Mouse (Mus musculus) limb, embryonic 15.5 days (tissue): ENCODE results near the gene Cd7. TPM values are rescaled to one million over a fixed set of nuclear protein-coding genes. Genes with fewer than 3 reads are reported as not detected.
"Not testable (repeated sequence)": the region's sequence is repeated elsewhere in the genome, so short reads cannot be mapped to it uniquely, and the experiment has no call there.

Source experiments
- ATAC-seq: fragments of 200-750 bp; cut with Nextera tagmentation; 2 replicates; pipeline ENCODE4 v1.8.0; 2017; ENCODE audit warnings: low read depth, moderate TSS enrichment; ENCODE audit not compliant: insufficient number of reproducible peaks, low FRiP score, low TSS enrichment
- H3K27ac ChIP-seq: fragments of 300-500 bp; sonication (generic); 2 replicates; pipeline ENCODE4 v1.5.1; 2015; ENCODE audit warnings: moderate library complexity, mild to moderate bottlenecking, inconsistent platforms
- H3K27me3 ChIP-seq: fragments of 300-500 bp; sonication (generic); 2 replicates; pipeline ENCODE4 v1.6.1; 2015; ENCODE audit warnings: inconsistent platforms
- H3K36me3 ChIP-seq: fragments of 300-500 bp; sonication (generic); 2 replicates; pipeline ENCODE4 v1.6.1; 2015; ENCODE audit warnings: inconsistent platforms
- H3K4me1 ChIP-seq: fragments of 300-500 bp; sonication (generic); 2 replicates; pipeline ENCODE4 v1.6.1; 2015; ENCODE audit warnings: inconsistent platforms
- H3K4me2 ChIP-seq: fragments of 300-500 bp; sonication (generic); 2 replicates; pipeline ENCODE4 v1.6.1; 2015; ENCODE audit warnings: mild to moderate bottlenecking, inconsistent platforms
- H3K4me3 ChIP-seq: fragments of 300-500 bp; sonication (generic); 2 replicates; pipeline ENCODE4 v1.5.1; 2015; ENCODE audit warnings: mild to moderate bottlenecking, inconsistent platforms
- H3K9ac ChIP-seq: fragments of 300-500 bp; sonication (generic); 2 replicates; pipeline ENCODE4 v1.6.1; 2015; ENCODE audit warnings: inconsistent platforms
- H3K9me3 ChIP-seq: fragments of 300-500 bp; sonication (generic); 2 replicates; pipeline ENCODE4 v1.6.1; 2016; ENCODE audit warnings: inconsistent platforms
- WGBS: fragments of 180-500 bp; shearing (Covaris S2); methylation state at CpG from one replicate; pipeline ENCODE4 v1.1.7; 2015; 5-methylcytosine and 5-hydroxymethylcytosine counted together
- polyA plus RNA-seq: library from polyadenylated mRNA; unstranded; fragments of >200 nt; fragmentation: Nextera tagmentation; extraction: Ambion mirVana; gene quantifications from 2 replicates; pipeline ENCODE4 v1.2.1, GENCODE M21; 2015

The Cd7 gene
- polyA plus RNA-seq = 0.60 and 0.66 TPM in 2 replicates

GRCm38 (mm10) chr11:121039302-121039701 lies at the start of gene Cd7:
TSS of gene Cd7 (minus strand) at chr11:121039418.
- Histone ChIP-seq H3K27me3 (no peaks in the 10 kb centered on the region), H3K27ac (no peak within 1 kb of the TSS), H3K9ac (no peak within 1 kb of the TSS), H3K36me3 (no peaks in the 10 kb centered on the region), H3K4me1 (peaks cover 2% of the 10 kb centered on the region; the same call in 1 of the 2 replicates), H3K4me2 (no peak within 1 kb of the TSS), H3K9me3 (no peaks in the 10 kb centered on the region), H3K4me3 (no peak within 1 kb of the TSS)
- no peak for ATAC-seq
- WGBS = 62% methylated on average over 5 of the region's 5 CpGs

GRCm38 (mm10) chr11:121088997-121089396 lies 49.8 kb upstream of the Cd7 start:
- 57% methylated on average over 6 of the region's 6 CpGs for WGBS
- Histone ChIP-seq H3K27ac (no peak overlapping the region), H3K4me1 (no peaks in the 10 kb centered on the region), H3K36me3 (no peaks in the 10 kb centered on the region), H3K9me3 (no peaks in the 10 kb centered on the region), H3K4me2 (no peak overlapping the region), H3K9ac (no peak overlapping the region), H3K4me3 (no peak overlapping the region), H3K27me3 (no peaks in the 10 kb centered on the region)
- ATAC-seq = no peak

GRCm38 (mm10) chr11:121086296-121086695 lies 47.1 kb upstream of the Cd7 start:
- no peak for ATAC-seq
- Histone ChIP-seq H3K4me1 (no peaks in the 10 kb centered on the region), H3K27me3 (no peaks in the 10 kb centered on the region), H3K27ac (no peak overlapping the region), H3K9ac (no peak overlapping the region), H3K4me3 (no peak overlapping the region), H3K9me3 (no peaks in the 10 kb centered on the region), H3K36me3 (no peaks in the 10 kb centered on the region), H3K4me2 (no peak overlapping the region)
- WGBS = 63% methylated on average over 4 of the region's 4 CpGs

- H3K27me3 ChIP-seq = no peaks in the 10 kb centered on the region
- H3K27ac ChIP-seq = no peak overlapping the region
- H3K9ac ChIP-seq = no peak overlapping the region
- 70% methylated on average over 5 of the region's 5 CpGs for WGBS
- no peak overlapping the region for H3K4me3 ChIP-seq
- H3K4me1 ChIP-seq = no peaks in the 10 kb centered on the region
- H3K4me2 ChIP-seq = no peak overlapping the region
- H3K9me3 ChIP-seq = no peaks in the 10 kb centered on the region
- H3K36me3 ChIP-seq = no peaks in the 10 kb centered on the region
- no peak for ATAC-seq
Measured at GRCm38 (mm10) chr11:121085181-121085580, 46.0 kb upstream of the Cd7 start.

GRCm38 (mm10) chr11:121082857-121083500 lies 43.8 kb upstream of the Cd7 start:
- Histone ChIP-seq H3K9ac (no peak overlapping the region), H3K36me3 (no peaks in the 10 kb centered on the region)
- 77% methylated on average over 6 of the region's 6 CpGs for WGBS

GRCm38 (mm10) chr11:121082250-121082649 lies 43.0 kb upstream of the Cd7 start:
- no peak overlapping the region for H3K4me3 ChIP-seq
- 77% methylated on average over 3 of the region's 3 CpGs for WGBS
- no peaks in the 10 kb centered on the region for H3K27me3 ChIP-seq
- no peak overlapping the region for H3K27ac ChIP-seq
- no peak for ATAC-seq
- no peak overlapping the region for H3K9ac ChIP-seq
- H3K9me3 ChIP-seq = no peaks in the 10 kb centered on the region
- H3K4me1 ChIP-seq = no peaks in the 10 kb centered on the region
- H3K36me3 ChIP-seq = no peaks in the 10 kb centered on the region
- H3K4me2 ChIP-seq = no peak overlapping the region

More at GRCm38 (mm10) chr11:121082857-121083500, 43.8 kb upstream of the Cd7 start:
- no peaks in the 10 kb centered on the region for H3K9me3 ChIP-seq
- no peak overlapping the region for H3K4me3 ChIP-seq
- no peak overlapping the region for H3K27ac ChIP-seq
- no peaks in the 10 kb centered on the region for H3K27me3 ChIP-seq
- H3K4me2 ChIP-seq = no peak overlapping the region
- ATAC-seq = no peak
- no peaks in the 10 kb centered on the region for H3K4me1 ChIP-seq

GRCm38 (mm10) chr11:121081120-121081519 lies 41.9 kb upstream of the Cd7 start, which contains the start of gene Sectm1a:
TSS of gene Sectm1a (minus strand) at chr11:121081220.
- ATAC-seq = no peak
- H3K4me3 ChIP-seq = no peak within 1 kb of the TSS
- H3K27me3 ChIP-seq = no peaks in the 10 kb centered on the region
- no peaks in the 10 kb centered on the region for H3K36me3 ChIP-seq
- H3K9me3 ChIP-seq = no peaks in the 10 kb centered on the region
- H3K27ac ChIP-seq = no peak within 1 kb of the TSS
- H3K4me1 ChIP-seq = no peaks in the 10 kb centered on the region
- no peak within 1 kb of the TSS for H3K9ac ChIP-seq
- no peak within 1 kb of the TSS for H3K4me2 ChIP-seq
- WGBS = 51% methylated on average over 3 of the region's 3 CpGs

- Histone ChIP-seq H3K36me3 (no peaks in the 10 kb centered on the region), H3K9ac (no peak overlapping the region), H3K4me2 (no peak overlapping the region), H3K27me3 (no peaks in the 10 kb centered on the region), H3K27ac (no peak overlapping the region), H3K4me3 (no peak overlapping the region), H3K9me3 (no peaks in the 10 kb centered on the region), H3K4me1 (no peaks in the 10 kb centered on the region)
- WGBS = 87% methylated on average over 8 of the region's 8 CpGs
- no peak for ATAC-seq
Measured at GRCm38 (mm10) chr11:121080330-121080729, 41.1 kb upstream of the Cd7 start.

- no peak overlapping the region for H3K27ac ChIP-seq
- no peak overlapping the region for H3K4me2 ChIP-seq
- H3K9ac ChIP-seq = no peak overlapping the region
- H3K36me3 ChIP-seq = no peaks in the 10 kb centered on the region
- no peaks in the 10 kb centered on the region for H3K4me1 ChIP-seq
- H3K27me3 ChIP-seq = no peaks in the 10 kb centered on the region
- no peak overlapping the region for H3K4me3 ChIP-seq
- no peak for ATAC-seq
- H3K9me3 ChIP-seq = no peaks in the 10 kb centered on the region
- 77% methylated on average over 5 of the region's 5 CpGs for WGBS
Measured at GRCm38 (mm10) chr11:121075655-121076054, 36.4 kb upstream of the Cd7 start.

- not testable (repeated sequence) for H3K9ac ChIP-seq, H3K4me3 ChIP-seq, H3K9me3 ChIP-seq, H3K4me1 ChIP-seq, ATAC-seq, H3K27me3 ChIP-seq, H3K36me3 ChIP-seq, H3K27ac ChIP-seq, H3K4me2 ChIP-seq
- 92% methylated on average over 12 of the region's 16 CpGs for WGBS
Measured at GRCm38 (mm10) chr11:121069662-121070061, 30.4 kb upstream of the Cd7 start.

- Histone ChIP-seq H3K4me1 (no peaks in the 10 kb centered on the region), H3K27me3 (no peaks in the 10 kb centered on the region), H3K9me3 (no peaks in the 10 kb centered on the region), H3K27ac (no peak overlapping the region), H3K4me2 (no peak overlapping the region), H3K4me3 (no peak overlapping the region), H3K36me3 (no peaks in the 10 kb centered on the region), H3K9ac (no peak overlapping the region)
- WGBS = 95% methylated on average over 2 of the region's 2 CpGs
- no peak for ATAC-seq
Measured at GRCm38 (mm10) chr11:121067895-121068294, 28.7 kb upstream of the Cd7 start.

- Histone ChIP-seq H3K27me3 (no peaks in the 10 kb centered on the region), H3K4me3 (no peak overlapping the region), H3K9me3 (no peaks in the 10 kb centered on the region), H3K27ac (no peak overlapping the region), H3K36me3 (no peaks in the 10 kb centered on the region), H3K9ac (no peak overlapping the region), H3K4me2 (no peak overlapping the region), H3K4me1 (no peaks in the 10 kb centered on the region)
- no peak for ATAC-seq
- 81% methylated on average over 3 of the region's 3 CpGs for WGBS
Measured at GRCm38 (mm10) chr11:121064197-121064596, 25.0 kb upstream of the Cd7 start.

- Histone ChIP-seq H3K4me3 (no peak within 1 kb of the TSS), H3K27ac (no peak within 1 kb of the TSS), H3K9me3 (no peaks in the 10 kb centered on the region), H3K27me3 (no peaks in the 10 kb centered on the region), H3K4me1 (no peaks in the 10 kb centered on the region), H3K4me2 (no peak within 1 kb of the TSS), H3K36me3 (no peaks in the 10 kb centered on the region), H3K9ac (no peak within 1 kb of the TSS)
- ATAC-seq = no peak
- 80% methylated on average over 5 of the region's 5 CpGs for WGBS
Measured at GRCm38 (mm10) chr11:121063379-121063778, 24.2 kb upstream of the Cd7 start, which contains the start of gene Sectm1b. TSS of gene Sectm1b (minus strand) at chr11:121063569.
